Mouse (Mus musculus): ENCODE results near the gene Ptprk. TPM values are rescaled to one million over a fixed set of nuclear protein-coding genes. Genes with fewer than 3 reads are reported as not detected.

Gene Ptprk
- polyA plus RNA-seq, 1 experiment from 2014 or later: 29.7 TPM

GRCm38 (mm10) chr10:28128011-28128410 lies 53.4 kb downstream of the Ptprk start:
- ATAC-seq (replicated peaks; ENCODE audit: low FRiP score): no peak
- Histone ChIP-seq H3K9ac (ENCODE audit: low read length) (no peak overlapping the region), H3K27ac (ENCODE audit: low read depth, low read length) (no peak overlapping the region), H3K36me3 (ENCODE audit: control insufficient read depth, insufficient read depth, low read length) (no peaks in the 10 kb centered on the region), H3K4me2 (ENCODE audit: low read depth, low read length, severe bottlenecking) (no peak overlapping the region), H3K27me3 (ENCODE audit: control insufficient read depth, insufficient read depth, low read length) (no peaks in the 10 kb centered on the region), H3K9me3 (ENCODE audit: control insufficient read depth, low read length) (no peaks in the 10 kb centered on the region), H3K4me3 (ENCODE audit: low read depth, low read length) (no peak overlapping the region), H3K4me1 (replicated peaks; ENCODE audit: control insufficient read depth, insufficient read depth, low read length) (no peaks in the 10 kb centered on the region)
- 88% methylated on average over 5 of the region's 5 CpGs for WGBS
- no peak for DNase-seq (ENCODE audit: low spot score)

- Histone ChIP-seq H3K27ac (ENCODE audit: low read depth, low read length) (no peak overlapping the region), H3K4me3 (ENCODE audit: low read depth, low read length) (no peak overlapping the region), H3K4me1 (replicated peaks; ENCODE audit: control insufficient read depth, insufficient read depth, low read length) (no peaks in the 10 kb centered on the region), H3K9me3 (ENCODE audit: control insufficient read depth, low read length) (no peaks in the 10 kb centered on the region), H3K27me3 (ENCODE audit: control insufficient read depth, insufficient read depth, low read length) (no peaks in the 10 kb centered on the region), H3K9ac (ENCODE audit: low read length) (no peak overlapping the region), H3K36me3 (ENCODE audit: control insufficient read depth, insufficient read depth, low read length) (no peaks in the 10 kb centered on the region), H3K4me2 (ENCODE audit: low read depth, low read length, severe bottlenecking) (no peak overlapping the region)
- 81% methylated on average over 4 of the region's 4 CpGs for WGBS
- no peak for DNase-seq (ENCODE audit: low spot score)
- ATAC-seq (replicated peaks; ENCODE audit: low FRiP score): no peak
These were observed 53.8 kb downstream of the Ptprk start for GRCm38 (mm10) chr10:28128450-28128849.

GRCm38 (mm10) chr10:28130422-28130821 lies 55.8 kb downstream of the Ptprk start:
- Histone ChIP-seq H3K4me3 (ENCODE audit: low read depth, low read length) (no peak overlapping the region), H3K36me3 (ENCODE audit: control insufficient read depth, insufficient read depth, low read length) (no peaks in the 10 kb centered on the region), H3K9me3 (ENCODE audit: control insufficient read depth, low read length) (no peaks in the 10 kb centered on the region), H3K27ac (ENCODE audit: low read depth, low read length) (no peak overlapping the region), H3K4me1 (replicated peaks; ENCODE audit: control insufficient read depth, insufficient read depth, low read length) (no peaks in the 10 kb centered on the region), H3K9ac (ENCODE audit: low read length) (no peak overlapping the region), H3K27me3 (ENCODE audit: control insufficient read depth, insufficient read depth, low read length) (no peaks in the 10 kb centered on the region), H3K4me2 (ENCODE audit: low read depth, low read length, severe bottlenecking) (no peak overlapping the region)
- WGBS: 84% methylated on average over 9 of the region's 9 CpGs
- DNase-seq (ENCODE audit: low spot score) (no peak), ATAC-seq (replicated peaks; ENCODE audit: low FRiP score) (no peak)

GRCm38 (mm10) chr10:28133770-28134169 lies 59.1 kb downstream of the Ptprk start:
- no peak for ATAC-seq (replicated peaks; ENCODE audit: low FRiP score)

GRCm38 (mm10) chr10:28138399-28138798 lies 63.8 kb downstream of the Ptprk start:
- 78% methylated on average over 4 of the region's 4 CpGs for WGBS

More at GRCm38 (mm10) chr10:28133770-28134169, 59.1 kb downstream of the Ptprk start:
- no peak overlapping the region for H3K9ac ChIP-seq (ENCODE audit: low read length)
- 86% methylated on average over 4 of the region's 4 CpGs for WGBS
- no peaks in the 10 kb centered on the region for H3K4me1 ChIP-seq (replicated peaks; ENCODE audit: control insufficient read depth, insufficient read depth, low read length)
- H3K36me3 ChIP-seq (ENCODE audit: control insufficient read depth, insufficient read depth, low read length): no peaks in the 10 kb centered on the region
- H3K4me3 ChIP-seq (ENCODE audit: low read depth, low read length): no peak overlapping the region
- H3K4me2 ChIP-seq (ENCODE audit: low read depth, low read length, severe bottlenecking): no peak overlapping the region
- H3K27ac ChIP-seq (ENCODE audit: low read depth, low read length): no peak overlapping the region
- no peaks in the 10 kb centered on the region for H3K9me3 ChIP-seq (ENCODE audit: control insufficient read depth, low read length)
- no peaks in the 10 kb centered on the region for H3K27me3 ChIP-seq (ENCODE audit: control insufficient read depth, insufficient read depth, low read length)
- DNase-seq (ENCODE audit: low spot score): no peak

GRCm38 (mm10) chr10:28144459-28144858 lies 69.8 kb downstream of the Ptprk start:
- no peak for DNase-seq (ENCODE audit: low spot score)
- Histone ChIP-seq H3K4me3 (ENCODE audit: low read depth, low read length) (no peak overlapping the region), H3K4me2 (ENCODE audit: low read depth, low read length, severe bottlenecking) (no peak overlapping the region), H3K9me3 (ENCODE audit: control insufficient read depth, low read length) (no peaks in the 10 kb centered on the region), H3K27me3 (ENCODE audit: control insufficient read depth, insufficient read depth, low read length) (no peaks in the 10 kb centered on the region), H3K4me1 (replicated peaks; ENCODE audit: control insufficient read depth, insufficient read depth, low read length) (no peaks in the 10 kb centered on the region), H3K9ac (ENCODE audit: low read length) (no peak overlapping the region), H3K36me3 (ENCODE audit: control insufficient read depth, insufficient read depth, low read length) (no peaks in the 10 kb centered on the region), H3K27ac (ENCODE audit: low read depth, low read length) (no peak overlapping the region)
- ATAC-seq (replicated peaks; ENCODE audit: low FRiP score): no peak
- 77% methylated on average over 1 of the region's 1 CpGs for WGBS

More at GRCm38 (mm10) chr10:28138399-28138798, 63.8 kb downstream of the Ptprk start:
- Histone ChIP-seq H3K4me1 (replicated peaks; ENCODE audit: control insufficient read depth, insufficient read depth, low read length) (no peaks in the 10 kb centered on the region), H3K36me3 (ENCODE audit: control insufficient read depth, insufficient read depth, low read length) (no peaks in the 10 kb centered on the region), H3K9me3 (ENCODE audit: control insufficient read depth, low read length) (no peaks in the 10 kb centered on the region), H3K9ac (ENCODE audit: low read length) (no peak overlapping the region), H3K27me3 (ENCODE audit: control insufficient read depth, insufficient read depth, low read length) (no peaks in the 10 kb centered on the region), H3K27ac (ENCODE audit: low read depth, low read length) (no peak overlapping the region), H3K4me2 (ENCODE audit: low read depth, low read length, severe bottlenecking) (no peak overlapping the region), H3K4me3 (ENCODE audit: low read depth, low read length) (no peak overlapping the region)
- 0 out of 2 replicates have a peak, but pooled peaks have one; percentile 12 for ATAC-seq (replicated peaks; ENCODE audit: low FRiP score)
- DNase-seq (ENCODE audit: low spot score): no peak

- no peak overlapping the region for H3K4me3 ChIP-seq (ENCODE audit: low read depth, low read length)
- DNase-seq (ENCODE audit: low spot score) (no peak), ATAC-seq (replicated peaks; ENCODE audit: low FRiP score) (no peak)
- no peak overlapping the region for H3K9ac ChIP-seq (ENCODE audit: low read length)
- no peak overlapping the region for H3K4me2 ChIP-seq (ENCODE audit: low read depth, low read length, severe bottlenecking)
- H3K27me3 ChIP-seq (ENCODE audit: control insufficient read depth, insufficient read depth, low read length): no peaks in the 10 kb centered on the region
- H3K4me1 ChIP-seq (replicated peaks; ENCODE audit: control insufficient read depth, insufficient read depth, low read length): no peaks in the 10 kb centered on the region
- 71% methylated on average over 5 of the region's 5 CpGs for WGBS
- no peaks in the 10 kb centered on the region for H3K36me3 ChIP-seq (ENCODE audit: control insufficient read depth, insufficient read depth, low read length)
- no peaks in the 10 kb centered on the region for H3K9me3 ChIP-seq (ENCODE audit: control insufficient read depth, low read length)
- H3K27ac ChIP-seq (ENCODE audit: low read depth, low read length): no peak overlapping the region
These were observed 70.7 kb downstream of the Ptprk start for GRCm38 (mm10) chr10:28145326-28145725.

- peak; percentile 64; the same call in 1 of the 2 replicates for ATAC-seq (replicated peaks; ENCODE audit: low FRiP score)
- Histone ChIP-seq H3K9me3 (ENCODE audit: control insufficient read depth, low read length) (no peaks in the 10 kb centered on the region), H3K27me3 (ENCODE audit: control insufficient read depth, insufficient read depth, low read length) (no peaks in the 10 kb centered on the region), H3K4me3 (ENCODE audit: low read depth, low read length) (no peak overlapping the region), H3K4me1 (replicated peaks; ENCODE audit: control insufficient read depth, insufficient read depth, low read length) (no peaks in the 10 kb centered on the region), H3K36me3 (ENCODE audit: control insufficient read depth, insufficient read depth, low read length) (no peaks in the 10 kb centered on the region), H3K27ac (ENCODE audit: low read depth, low read length) (no peak overlapping the region), H3K9ac (ENCODE audit: low read length) (no peak overlapping the region), H3K4me2 (ENCODE audit: low read depth, low read length, severe bottlenecking) (no peak overlapping the region)
- WGBS: 76% methylated on average over 20 of the region's 20 CpGs
- DNase-seq (ENCODE audit: low spot score): no peak
These were observed 81.4 kb downstream of the Ptprk start for GRCm38 (mm10) chr10:28155688-28156685.
